Mouse (Mus musculus) left cerebral cortex, adult 2 months (tissue): ENCODE results near the gene Vgll1. TPM values are rescaled to one million over a fixed set of nuclear protein-coding genes. Genes with fewer than 3 reads are reported as not detected.
A peak's percentile ranks its signal among the peaks of the same experiment; 100 is the strongest.

ENCODE experiments used
- DNase-seq, 2 experiments: peaks; one replicate each; pipeline ENCODE4 v3.0.0; 2021 to 2022; ENCODE audit warnings: low spot score in 2 of 2, mixed read lengths in 1 of 2; ENCODE audit errors: extremely low spot score in 1 of 2
- H3K27ac ChIP-seq: fragments of 200-600 bp; 2 replicates; pipeline ENCODE4 v1.8.1; 2022
- H3K4me3 ChIP-seq: fragments of 200-600 bp; 2 replicates; pipeline ENCODE4 v1.8.1; 2022
- CTCF ChIP-seq: fragments of 200-600 bp; IDR thresholded peaks from 2 replicates; pipeline ENCODE4 v1.8.1; 2022; ENCODE audit warnings: antibody characterized with exemption, mild to moderate bottlenecking, moderate library complexity
- intact Hi-C: fragments of 180-260 bp; cut with DNase I; formaldehyde crosslinking; loops from one replicate; pipeline ENCODE4 v1.15.1; 2025
- long read RNA-seq, 2 experiments: library from polyadenylated mRNA; stranded (forward); transcript quantifications; one replicate each; pipeline ENCODE4 v2.0.0; 2021; ENCODE audit warnings: borderline mapping rate in 2 of 2
- total RNA-seq, 2 experiments: library from RNA; stranded (reverse); gene quantifications; 2 replicates each; pipeline ENCODE4 v1.2.3; 2021

Vgll1 gene
- not detected for total RNA-seq
- long read RNA-seq, experiment 1, result 0 reads
- long read RNA-seq, experiment 2, result 0 reads

GRCm38 (mm10) chrX:57087806-57088205, at the start of gene Vgll1:
Gene Vgll1 (plus strand): TSS chrX:57088106.
- intact Hi-C loops, result no loop called here
- no peak for TF ChIP-seq CTCF
- no peak within 1 kb of the TSS for H3K27ac ChIP-seq

DNA sequence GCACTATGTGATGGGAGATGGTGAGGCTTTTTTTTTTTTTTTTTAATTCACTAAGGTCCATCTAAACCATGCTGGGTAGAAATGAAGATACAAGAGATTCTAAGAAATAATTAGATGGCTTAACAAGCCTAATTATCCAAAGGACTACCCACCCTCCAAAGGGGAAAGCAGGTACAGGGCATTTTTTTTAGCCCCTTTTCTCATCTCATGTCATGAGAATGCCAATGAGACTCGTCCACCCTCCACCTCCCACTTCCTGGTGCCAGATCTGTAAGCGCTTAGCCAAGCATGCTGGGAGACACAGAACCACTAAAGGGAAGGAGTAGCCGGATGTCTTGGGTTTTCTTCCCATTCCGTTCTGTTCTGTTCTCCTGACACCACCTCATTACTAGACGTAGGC, 45.1 kb upstream of the Vgll1 start, which contains the start of gene Brs3:
Gene Brs3 (plus strand): TSS at position 301 of the 400 bp plus-strand sequence.
- Histone ChIP-seq H3K4me3 (no peak within 1 kb of the TSS), H3K27ac (no peak within 1 kb of the TSS)
- no peak for TF ChIP-seq CTCF
- intact Hi-C loops, result loop anchor here (5.0 kb wide), 1 partner anchor 200 kb away; no protein-coding TSS in a partner anchor
- no peak for DNase-seq

More at GRCm38 (mm10) chrX:57087806-57088205, at the start of gene Vgll1:
- no peak for DNase-seq
- no peak within 1 kb of the TSS for H3K4me3 ChIP-seq

DNA sequence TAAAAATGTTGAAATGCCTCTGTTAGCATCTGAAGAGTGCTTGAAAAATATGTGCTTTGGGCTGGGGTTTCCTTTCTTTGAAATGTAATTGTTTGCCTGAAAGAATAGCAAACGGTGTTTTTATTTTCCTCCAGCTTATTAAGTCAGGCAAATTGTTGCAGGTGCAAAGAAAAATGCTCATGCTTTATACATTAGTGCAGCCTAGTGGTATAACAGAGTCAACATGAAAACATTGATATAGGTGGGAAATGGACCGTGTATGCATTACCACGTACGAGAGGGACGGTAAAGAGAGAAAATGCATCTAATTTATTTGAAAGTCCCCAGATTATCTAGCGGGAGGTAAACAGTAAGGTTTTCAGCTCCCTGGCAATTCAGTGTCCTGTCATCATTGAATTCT, 44.0 kb upstream of the Vgll1 start:
- intact Hi-C loops, result loop anchor here (5.0 kb wide), 1 partner anchor 202 kb away; no protein-coding TSS in a partner anchor

GRCm38 (mm10) chrX:57052848-57053173, 35.1 kb upstream of the Vgll1 start:
- intact Hi-C loops, result loop anchor here (2.0 to 10.0 kb wide), 3 partner anchors 340 to 456 kb away; partner anchors contain the start of genes Mmgt1 and Rbmx
- Histone ChIP-seq H3K4me3 (peak overlapping the region; percentile 76), H3K27ac (peak overlapping the region; percentile 95)
- TF ChIP-seq CTCF, result no peak
- DNase-seq, result no peak

More for the DNA sequence above, 44.0 kb upstream of the Vgll1 start:
- no peak for DNase-seq
- TF ChIP-seq CTCF, result no peak; the same call in 1 of the 2 replicates
- Histone ChIP-seq H3K4me3 (no peak overlapping the region), H3K27ac (no peak overlapping the region)

DNA sequence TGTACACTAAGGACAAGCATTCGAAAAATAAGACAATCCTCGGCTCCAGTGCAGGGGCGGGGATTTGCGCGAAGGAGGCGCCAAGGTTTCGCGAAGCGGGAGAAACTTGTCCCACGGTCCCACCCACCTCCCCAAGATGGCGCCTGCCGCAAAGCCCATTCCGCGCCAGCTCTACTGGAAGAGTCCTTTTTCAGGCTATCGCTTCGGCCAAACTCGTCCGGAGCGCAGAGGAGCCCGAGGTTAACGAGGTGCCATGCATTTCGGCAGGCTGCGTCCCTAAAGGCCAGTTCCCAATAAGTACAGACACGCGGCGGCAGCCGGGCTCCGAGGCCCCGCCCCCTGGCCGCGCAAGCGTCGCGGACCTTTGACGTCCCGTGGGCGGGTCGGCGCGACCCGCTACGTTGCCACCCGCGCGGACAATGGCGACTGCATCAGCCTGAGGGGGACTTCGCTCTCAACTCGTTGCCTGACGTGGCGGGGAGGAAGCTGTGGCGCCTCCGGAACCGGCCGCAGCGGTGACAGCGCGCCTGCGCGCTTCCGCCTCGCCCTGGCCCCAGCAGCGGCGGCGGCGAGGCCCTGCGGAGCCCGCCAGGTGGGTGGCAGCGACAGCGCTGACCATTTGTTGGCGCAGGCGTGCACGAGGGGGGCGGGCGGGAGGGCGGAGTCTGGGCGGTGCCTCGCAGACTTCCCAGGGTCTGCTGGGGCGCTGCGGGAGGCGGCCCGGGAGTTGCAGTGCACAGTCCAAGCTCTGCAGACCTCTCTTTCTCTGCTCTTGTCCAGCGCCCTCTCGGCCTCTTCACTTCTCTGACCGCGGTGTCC, 34.5 kb upstream of the Vgll1 start, which contains the start of gene Htatsf1:
Gene Htatsf1 (plus strand): TSS at position 410 of the 819 bp plus-strand sequence.
- peak; percentile 80 to 82 for DNase-seq
- intact Hi-C loops, result loop anchor here (2.0 to 10.0 kb wide), 3 partner anchors 339 to 456 kb away; partner anchors contain the start of genes Mmgt1 and Rbmx
- peak within 1 kb of the TSS; percentile 76 for H3K4me3 ChIP-seq
- TF ChIP-seq CTCF, result no peak
- peak within 1 kb of the TSS; percentile 95 for H3K27ac ChIP-seq

DNA sequence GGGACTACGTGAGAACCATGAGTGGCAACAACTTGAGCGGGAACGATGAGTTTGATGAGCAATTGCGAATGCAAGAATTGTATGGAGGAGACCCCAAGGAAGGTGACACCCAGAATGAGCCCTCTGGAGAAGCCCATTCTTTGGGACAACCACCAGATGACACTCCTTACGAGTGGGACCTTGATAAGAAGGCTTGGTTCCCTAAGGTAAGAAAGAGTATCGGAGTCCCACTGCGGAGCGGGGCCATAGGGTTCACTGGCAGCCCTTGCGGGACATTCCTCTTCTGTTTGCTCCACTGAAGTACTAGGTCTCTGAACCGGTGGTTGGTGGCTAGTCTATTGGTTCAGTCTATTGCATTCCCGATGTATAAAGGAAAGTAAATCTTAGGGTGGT, 33.9 kb upstream of the Vgll1 start:
- DNase-seq, result no peak
- H3K4me3 ChIP-seq, result peak overlapping the region; percentile 76
- no peak overlapping the region for H3K27ac ChIP-seq
- no peak for TF ChIP-seq CTCF
- intact Hi-C loops, result loop anchor here (2.0 to 10.0 kb wide), 3 partner anchors 339 to 457 kb away; partner anchors contain the start of genes Mmgt1 and Rbmx

GRCm38 (mm10) chrX:57081496-57081895, 6.4 kb upstream of the Vgll1 start:
- no peak for TF ChIP-seq CTCF
- intact Hi-C loops, result no loop called here
- Histone ChIP-seq H3K4me3 (no peak overlapping the region), H3K27ac (no peak overlapping the region)
- DNase-seq, result no peak

GRCm38 (mm10) chrX:57103415-57103814, 15.5 kb downstream of the Vgll1 start:
- no peak for TF ChIP-seq CTCF
- no peak overlapping the region for H3K27ac ChIP-seq
- no peak overlapping the region for H3K4me3 ChIP-seq
- intact Hi-C loops, result no loop called here
- no peak for DNase-seq

DNA sequence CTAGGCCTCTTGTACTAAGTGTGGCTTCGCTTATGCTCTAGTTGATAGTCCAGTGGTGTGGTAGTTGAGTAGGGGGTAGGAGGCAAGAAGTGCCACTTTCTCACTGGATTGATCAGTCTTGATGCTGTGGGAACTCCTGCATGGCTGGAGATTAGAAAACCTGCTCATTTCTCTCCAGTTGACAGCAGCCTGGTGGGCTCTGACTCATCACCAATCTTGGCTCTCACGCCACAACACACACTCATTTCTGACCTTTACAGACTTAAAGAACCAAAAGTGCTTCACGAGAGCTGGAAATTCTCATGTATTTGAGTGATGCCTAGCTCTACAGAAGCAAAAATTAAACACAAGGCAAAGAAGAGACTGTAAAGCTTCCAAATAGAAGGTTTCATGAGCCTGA, 19.1 kb downstream of the Vgll1 start:
- H3K4me3 ChIP-seq, result no peak overlapping the region
- no peak overlapping the region for H3K27ac ChIP-seq
- DNase-seq, result no peak
- no peak for TF ChIP-seq CTCF
- intact Hi-C loops, result no loop called here

DNA sequence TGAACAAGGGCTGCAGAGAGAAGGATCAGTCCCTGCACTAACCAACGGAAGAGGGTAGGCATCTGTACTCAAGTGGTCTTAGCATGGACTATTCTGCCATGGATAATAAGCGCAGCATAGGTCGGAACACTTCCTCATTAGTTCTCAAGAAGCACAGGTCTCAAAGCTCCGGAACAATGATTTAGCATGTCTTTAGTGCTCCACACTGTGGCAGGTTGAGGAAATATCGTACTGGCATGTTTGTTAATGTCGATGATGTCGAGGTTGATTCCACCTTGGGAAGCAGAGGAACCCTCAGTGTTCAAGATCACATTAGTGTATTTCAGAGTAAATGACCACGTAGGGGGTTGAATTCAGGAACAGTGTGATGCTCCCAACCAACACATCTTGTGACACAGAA, 30.2 kb downstream of the Vgll1 start:
- no peak for DNase-seq
- Histone ChIP-seq H3K27ac (no peak overlapping the region), H3K4me3 (no peak overlapping the region)
- peak; percentile 20; the same call in 1 of the 2 replicates for TF ChIP-seq CTCF
- intact Hi-C loops, result loop anchor here (10.0 kb wide), 2 partner anchors 273 to 583 kb away; no protein-coding TSS in a partner anchor

- TF ChIP-seq CTCF, result peak; percentile 16
- intact Hi-C loops, result no loop called here
- Histone ChIP-seq H3K4me3 (no peak overlapping the region), H3K27ac (no peak overlapping the region)
- no peak for DNase-seq
Observed at GRCm38 (mm10) chrX:57120768-57121167, 32.9 kb downstream of the Vgll1 start.

DNA sequence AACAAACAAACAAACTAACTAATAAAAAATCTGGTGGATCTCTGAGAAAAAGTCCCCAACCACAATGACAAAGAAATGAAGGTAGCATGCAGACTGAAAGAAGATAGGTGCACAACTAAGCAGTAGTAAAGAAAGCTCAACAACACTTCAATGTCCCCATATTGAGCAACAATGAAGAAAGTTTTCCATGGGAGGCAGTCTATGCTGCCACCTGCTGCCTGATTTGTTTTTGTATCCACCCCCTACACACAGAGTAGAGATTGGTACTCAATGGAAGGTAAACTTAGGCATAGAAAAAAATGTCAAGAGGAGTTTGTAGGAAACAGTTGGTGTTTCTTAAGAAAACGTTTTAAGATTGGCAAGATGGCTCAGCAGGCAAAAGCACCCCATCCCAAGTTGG, 42.7 kb downstream of the Vgll1 start:
- intact Hi-C loops, result no loop called here
- Histone ChIP-seq H3K27ac (no peak overlapping the region), H3K4me3 (no peak overlapping the region)
- TF ChIP-seq CTCF, result peak; percentile 17
- no peak for DNase-seq
